Mouse (Mus musculus) gastrocnemius, postnatal 4 days (tissue): ENCODE measurements around the gene Dchs1. TPM values are rescaled to one million over a fixed set of nuclear protein-coding genes. Genes with fewer than 3 reads are reported as not detected.
A peak's percentile ranks its signal among the peaks of the same experiment; 100 is the strongest.

Source experiments
- DNase-seq, 2 experiments: peaks; one replicate each; pipeline ENCODE4 v3.0.0; 2021 to 2022; ENCODE audit warnings: low spot score in 2 of 2, mixed read lengths in 2 of 2
- total RNA-seq, 2 experiments: library from RNA; stranded (reverse); gene quantifications; 2 replicates each; pipeline ENCODE4 v1.2.3; 2021

Dchs1 gene
- total RNA-seq, 2 experiments from 2014 or later: 40.9 to 42.5 TPM

DNA sequence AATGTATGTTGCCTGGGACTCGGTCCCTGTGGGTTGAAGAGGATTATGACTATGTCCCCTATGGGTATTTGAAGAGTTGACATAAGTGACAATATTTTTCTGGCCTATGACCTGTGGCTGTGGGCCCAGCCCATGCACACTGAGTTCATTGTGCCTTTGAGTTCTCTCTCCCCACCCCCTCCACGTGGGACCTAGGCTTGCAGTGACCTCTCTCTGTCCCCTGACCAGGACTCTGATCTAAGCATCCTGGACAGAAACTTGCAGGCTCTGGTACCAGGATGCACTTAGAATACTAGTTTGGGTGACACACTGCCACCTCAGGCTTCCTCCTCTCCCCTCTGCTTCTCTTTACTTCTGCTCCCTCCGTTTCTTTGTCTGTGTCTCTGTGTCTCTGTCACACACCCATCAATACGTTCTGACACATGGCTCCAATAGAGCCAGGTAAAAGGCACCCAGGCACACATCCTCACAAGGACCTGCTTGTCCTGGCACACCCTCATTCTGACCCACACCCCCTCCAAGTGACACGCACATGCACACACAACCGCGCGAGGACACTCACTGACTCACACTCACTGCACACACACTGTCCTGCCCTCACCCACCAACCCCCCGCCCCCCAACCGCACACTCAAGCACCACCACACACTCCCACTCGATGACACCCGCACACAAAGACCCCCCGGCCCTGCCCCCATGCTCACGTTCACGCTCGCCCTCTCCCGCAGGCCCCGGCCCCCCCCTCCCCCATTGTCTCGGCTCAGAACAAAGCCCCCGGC lies 759 bp downstream of the Dchs1 start:
- DNase-seq: peak in 1 of 2 experiments; percentile 8

DNA sequence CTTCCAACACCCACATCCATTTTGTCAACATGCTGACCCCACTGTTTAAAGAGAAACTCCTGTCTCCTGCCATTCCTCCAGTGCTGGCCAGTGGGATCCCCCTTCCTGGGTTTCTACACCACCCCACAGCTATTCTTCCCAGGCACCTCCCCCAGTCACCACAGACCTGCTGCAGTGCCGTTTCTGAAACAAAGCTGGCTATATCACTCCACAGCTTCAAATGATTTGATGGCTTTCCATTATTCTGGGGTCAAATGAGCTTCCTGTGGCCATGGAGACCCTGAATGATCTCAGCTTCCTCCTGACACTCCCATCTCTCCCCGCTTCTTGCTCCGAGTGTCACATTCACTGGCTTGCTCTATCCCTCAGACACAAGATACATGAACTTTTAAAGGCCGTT lies 2.9 kb downstream of the Dchs1 start:
- DNase-seq: no peak

DNA sequence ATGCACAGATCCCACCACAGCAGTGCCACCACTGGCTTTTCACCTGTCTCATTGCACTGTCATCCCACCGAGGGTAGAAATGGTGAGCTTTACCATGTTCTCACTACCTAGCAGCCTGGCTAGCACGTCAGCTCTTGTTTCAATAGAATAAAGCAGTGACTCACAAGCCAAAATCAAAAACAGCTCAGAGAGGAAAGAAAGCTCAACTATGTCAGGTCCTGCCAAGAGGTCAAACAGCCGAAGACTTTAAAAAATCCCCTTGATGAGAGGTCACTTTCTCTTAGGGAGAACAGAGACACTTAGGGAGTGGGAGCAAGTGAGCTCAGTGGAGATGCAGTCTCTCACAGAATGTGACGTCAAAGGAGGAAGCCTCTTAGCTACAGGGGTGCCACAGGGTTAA lies 3.6 kb downstream of the Dchs1 start:
- no peak for DNase-seq

DNA sequence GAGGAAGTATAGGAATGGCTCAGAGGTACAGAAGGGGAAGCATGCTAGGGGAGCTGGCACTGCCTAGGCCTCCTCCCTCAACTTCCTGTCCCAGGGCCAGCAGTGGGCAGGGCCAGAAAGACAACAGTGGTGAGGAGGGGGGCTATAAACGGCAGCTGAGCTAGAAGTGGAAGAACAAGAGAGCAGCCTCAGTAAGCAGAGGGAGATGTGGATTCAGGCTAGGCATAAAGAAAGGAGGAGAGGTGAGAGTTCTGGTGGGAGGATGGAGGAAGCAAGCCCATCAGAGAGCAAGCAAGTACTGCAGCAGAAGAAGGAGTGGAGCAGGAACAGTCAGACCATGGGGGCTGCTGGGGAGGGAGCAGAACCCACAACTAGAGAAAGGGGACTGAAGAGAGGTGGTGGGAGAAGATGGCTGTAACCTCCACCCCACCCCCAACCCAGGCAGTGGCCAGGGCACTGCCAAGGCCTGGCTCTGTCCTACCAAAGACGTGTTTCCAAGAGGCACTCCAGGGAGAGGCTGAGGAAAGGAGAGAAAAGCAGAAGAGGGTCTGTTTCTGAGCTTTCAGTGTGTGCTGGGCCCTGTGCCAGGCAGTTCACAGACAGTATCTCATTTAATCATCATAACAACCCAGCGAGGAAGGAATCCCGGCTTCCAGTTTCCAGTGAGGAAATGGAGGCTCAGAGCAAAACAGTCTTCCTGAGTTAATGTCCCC lies 8.7 kb downstream of the Dchs1 start:
- DNase-seq: peak in 1 of 2 experiments; percentile 65

DNA sequence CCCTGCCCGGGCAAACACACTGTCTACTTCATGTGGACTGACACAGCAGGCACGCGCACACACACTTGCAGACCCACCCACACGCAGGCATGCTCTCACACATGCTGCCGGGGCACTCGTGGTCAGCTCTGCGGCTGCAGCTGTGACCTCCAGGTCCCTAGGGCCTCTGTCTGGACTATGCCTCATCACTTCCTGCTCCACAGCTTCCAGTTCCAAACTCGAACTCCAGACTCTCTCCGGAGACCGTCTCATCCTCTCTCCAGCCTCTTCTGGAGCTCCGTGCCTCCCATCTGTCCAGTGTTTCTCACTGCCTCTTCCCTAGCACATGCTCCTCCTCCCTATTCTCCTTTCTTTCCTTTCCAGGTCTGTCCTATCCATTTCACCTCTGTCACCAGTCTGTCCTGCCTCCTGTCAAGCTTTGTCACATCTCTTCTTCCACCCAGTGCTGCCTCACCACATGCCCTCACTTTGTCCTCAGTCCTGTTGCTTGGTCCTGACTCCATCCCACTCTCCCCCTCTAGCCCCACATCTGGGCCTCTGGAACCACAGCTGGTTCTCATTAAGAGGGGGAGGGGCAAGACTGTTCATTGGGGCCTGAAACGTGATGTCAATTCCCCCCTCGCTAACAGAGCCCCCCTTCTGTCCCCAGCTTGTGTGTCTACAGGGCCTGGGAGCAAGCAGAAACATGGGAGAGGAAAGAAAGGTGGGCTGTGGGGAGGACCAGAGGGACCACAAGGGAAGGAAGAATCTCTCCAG lies 9.5 kb downstream of the Dchs1 start:
- peak; percentile 59 to 78 for DNase-seq

DNA sequence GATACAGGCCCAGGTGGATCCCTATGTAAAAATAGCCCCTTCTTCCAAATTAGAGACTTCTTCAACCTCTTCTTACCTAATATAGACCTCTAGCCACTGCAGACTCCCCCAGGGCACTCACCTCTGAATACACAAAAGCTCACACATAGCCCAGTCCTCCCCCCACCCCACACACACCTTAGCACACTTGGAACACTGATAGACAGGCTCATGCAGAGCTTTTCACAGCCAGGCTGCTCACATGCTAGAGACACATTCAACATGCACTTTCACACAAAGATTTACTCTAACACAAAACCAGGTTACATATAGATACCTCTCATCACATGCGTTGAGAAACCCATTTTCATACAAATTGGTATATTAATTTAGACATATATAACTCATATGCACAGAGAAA lies 10.1 kb downstream of the Dchs1 start:
- no peak for DNase-seq

DNA sequence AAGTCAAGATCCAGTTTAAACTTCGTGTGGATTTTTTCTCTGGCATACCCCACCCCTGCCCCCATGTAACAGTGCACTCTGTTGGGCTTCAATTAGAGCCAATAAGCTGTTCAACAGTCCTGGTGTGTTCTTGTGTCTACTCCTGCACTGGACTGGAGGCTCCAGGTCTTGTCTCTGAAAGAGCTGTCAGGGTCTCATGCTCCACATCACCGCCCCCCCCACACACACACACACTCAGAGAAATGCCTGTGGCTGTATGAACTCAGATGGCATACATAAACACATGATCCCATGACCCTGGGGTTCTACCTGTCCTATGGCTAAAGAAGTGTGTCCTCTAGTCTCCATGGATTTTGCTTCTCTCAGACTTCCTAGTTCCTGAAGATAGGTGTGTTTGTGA lies 11.4 kb downstream of the Dchs1 start:
- DNase-seq: no peak

DNA sequence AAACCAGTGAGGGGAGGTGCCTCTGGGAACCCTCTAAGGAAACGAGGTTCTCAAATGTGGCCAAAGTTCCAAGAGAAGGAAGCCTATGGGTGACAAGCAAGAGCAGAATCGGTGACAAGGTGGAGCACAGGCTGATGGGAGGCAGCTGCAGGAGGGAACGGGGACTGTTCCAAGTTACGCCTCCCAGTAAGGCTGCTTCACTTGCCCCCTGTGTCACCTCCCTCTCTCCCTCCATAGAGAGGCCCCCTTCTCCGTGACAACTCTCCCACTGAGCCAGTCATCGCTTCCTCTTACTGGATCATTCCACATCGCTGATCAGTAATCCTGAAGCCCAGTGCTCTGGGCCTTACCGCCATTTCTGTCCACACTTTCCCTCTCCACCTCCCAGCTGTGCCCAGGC lies 12.8 kb downstream of the Dchs1 start:
- no peak for DNase-seq

DNA sequence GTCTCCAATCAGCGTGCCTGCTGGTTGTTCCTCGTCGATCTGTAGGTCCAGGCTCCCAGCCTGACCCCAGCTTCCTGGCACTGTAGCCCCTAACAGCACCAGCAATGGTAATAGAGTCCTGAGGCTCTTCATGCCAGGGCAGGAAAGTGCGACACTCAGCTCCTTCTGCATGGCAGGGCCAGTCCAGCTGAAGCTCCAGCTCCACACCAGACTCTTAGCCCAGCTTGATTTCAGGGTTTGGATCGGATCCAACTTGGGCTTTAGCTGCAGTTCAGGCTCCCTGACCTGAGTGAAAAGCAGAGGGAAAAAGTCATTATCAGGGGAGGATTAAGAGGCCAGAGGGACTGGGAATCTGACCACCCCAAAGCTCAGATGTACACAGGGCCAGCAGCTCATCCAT lies 14.4 kb downstream of the Dchs1 start:
- DNase-seq: peak in 1 of 2 experiments; percentile 21

DNA sequence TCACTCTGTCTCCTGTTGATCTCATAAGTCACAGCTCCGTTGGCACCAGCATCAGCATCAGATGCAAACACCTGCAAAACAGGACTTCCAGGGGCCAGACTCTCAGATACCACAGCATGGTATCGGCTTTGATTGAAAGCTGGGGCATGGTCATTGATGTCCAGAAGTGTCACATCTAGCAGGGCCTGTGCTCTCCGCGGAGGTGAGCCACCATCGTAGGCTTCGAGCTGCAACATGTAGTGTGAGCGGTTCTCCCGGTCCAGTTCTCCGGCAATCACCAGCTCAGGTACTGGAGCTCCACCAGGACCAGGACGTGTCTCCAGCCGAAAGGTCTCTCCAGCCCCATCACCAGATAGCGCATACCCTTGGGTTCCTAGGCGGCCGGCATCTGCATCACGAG lies 15.1 kb downstream of the Dchs1 start:
- DNase-seq: no peak

DNA sequence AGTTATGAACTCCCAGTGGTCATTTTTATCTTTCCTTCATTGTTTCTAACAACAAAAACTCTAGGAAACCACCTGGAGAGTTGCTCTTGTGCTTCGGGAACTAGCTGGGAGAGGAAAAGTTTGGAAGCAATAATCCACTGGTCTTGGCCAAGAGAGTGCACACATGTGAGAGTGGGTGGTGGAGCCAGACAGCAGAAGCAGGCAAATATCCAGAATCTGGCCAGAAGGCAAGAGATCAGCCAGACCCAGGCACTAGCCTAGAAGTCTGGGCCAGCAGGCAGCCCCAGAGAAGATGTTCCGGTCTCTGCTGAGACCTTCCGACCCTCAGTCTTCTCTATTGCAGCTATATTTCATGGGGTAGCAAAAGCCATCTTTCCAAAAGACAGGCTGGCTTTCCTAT lies 17.5 kb downstream of the Dchs1 start:
- DNase-seq: peak in 1 of 2 experiments; percentile 44

DNA sequence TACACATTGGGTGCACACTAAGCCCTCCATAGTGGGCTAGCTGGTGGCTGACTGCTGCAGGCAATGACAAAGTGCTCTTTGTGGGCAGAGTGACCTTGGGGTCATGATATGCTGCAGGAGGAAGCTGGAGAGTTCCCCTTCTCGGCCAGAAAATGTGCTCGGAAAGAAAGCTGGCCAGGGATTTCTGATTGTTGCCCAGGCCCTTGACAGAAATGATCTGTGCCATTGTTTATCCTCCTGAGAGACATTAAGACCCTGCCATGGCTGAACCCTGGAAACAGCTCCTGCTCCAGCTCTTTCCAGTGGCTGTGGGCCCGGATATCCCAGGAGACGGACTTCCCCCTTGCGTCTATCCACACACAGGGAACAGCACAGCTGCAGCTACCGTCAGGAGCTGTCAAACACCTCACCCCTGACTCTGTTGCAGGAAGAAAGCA lies 19.7 kb downstream of the Dchs1 start:
- peak in 1 of 2 experiments; percentile 28 for DNase-seq

DNA sequence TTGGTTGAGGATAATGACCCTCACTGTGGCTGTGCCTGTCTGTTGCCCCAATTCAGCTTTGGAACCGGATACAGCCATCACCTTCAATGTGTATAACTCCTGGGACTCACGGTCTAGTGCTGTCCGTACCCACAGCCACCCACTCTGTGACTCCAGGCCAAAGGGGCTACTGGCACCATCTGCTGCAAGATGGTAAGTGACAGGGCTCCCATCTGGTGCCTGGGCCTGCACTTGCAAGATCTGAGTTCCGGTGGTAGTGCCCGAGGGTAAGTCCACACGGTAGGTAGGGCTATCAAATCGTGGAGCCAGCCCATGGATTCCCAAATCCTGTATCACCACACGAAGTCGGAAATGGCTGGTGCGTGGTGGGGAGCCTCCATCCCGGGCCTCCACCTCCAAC lies 23.1 kb downstream of the Dchs1 start:
- DNase-seq: no peak

DNA sequence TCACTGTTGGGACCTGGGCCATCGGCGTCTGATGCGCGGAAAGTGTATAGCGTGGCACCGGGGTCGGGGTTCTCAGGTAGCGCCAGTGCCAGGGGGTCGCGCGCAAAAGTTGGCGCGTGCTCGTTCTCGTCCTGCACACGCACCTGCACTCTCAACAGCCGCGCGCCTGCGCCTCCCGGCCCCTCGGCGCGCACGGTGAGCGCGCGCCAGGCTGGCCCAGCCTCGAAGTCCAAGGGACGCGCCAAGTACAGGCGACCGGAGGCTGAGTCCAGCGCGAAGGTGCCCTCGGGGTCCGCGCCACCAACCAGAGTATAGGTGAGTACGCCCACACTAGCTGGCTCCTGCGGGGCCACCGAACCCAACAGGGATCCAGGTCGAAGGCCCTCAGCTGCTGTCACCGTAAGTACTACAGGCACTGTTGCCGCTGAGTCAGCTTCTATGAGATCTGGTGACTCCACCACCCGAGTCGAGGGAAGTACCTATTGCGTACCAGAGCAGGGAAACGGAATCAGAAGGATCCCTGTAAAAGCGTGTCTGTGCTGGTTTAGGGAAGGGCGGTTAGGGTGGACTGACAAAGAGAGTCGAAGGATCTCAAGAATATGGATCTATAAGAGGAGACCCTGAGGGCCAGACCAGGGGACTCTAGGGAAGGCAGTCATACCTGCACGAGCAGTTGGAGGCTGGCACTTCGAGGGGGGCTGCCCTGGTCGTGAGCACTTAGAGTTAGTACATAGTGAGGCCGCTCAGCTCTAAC lies 24.8 kb downstream of the Dchs1 start:
- peak in 1 of 2 experiments; percentile 10 for DNase-seq

DNA sequence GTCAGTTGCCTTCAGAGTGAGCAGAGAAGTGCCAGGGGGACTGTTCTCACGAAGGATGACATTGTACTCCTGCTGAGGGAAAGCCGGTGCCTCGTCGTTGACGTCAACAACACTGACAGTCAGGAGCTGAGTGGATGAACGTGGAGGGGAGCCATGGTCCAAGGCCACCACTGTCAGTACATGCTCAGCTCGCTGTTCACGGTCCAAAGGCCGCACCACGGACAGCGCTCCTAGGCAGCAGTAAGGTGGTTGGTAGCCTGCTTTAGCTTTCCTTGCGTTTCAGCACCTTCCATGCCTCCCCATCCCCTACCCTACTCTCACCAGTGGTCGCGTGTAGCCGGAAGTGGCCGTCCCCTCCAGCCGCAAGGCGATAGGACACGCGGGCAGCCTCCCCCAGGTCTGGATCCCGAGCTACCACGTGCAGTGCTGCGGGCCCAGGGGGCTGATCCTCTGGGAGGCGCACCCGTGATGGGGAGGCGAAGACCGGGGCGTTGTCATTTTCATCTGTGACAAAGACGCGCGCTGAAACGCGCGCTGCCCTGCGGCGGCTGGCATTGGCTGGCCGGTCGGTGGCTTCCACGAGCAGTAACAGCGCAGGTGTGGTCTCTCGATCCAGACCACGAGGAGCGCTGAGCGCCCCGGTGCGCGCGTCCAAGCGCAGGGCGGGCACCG lies 25.5 kb downstream of the Dchs1 start:
- DNase-seq: peak in 1 of 2 experiments; percentile 14

DNA sequence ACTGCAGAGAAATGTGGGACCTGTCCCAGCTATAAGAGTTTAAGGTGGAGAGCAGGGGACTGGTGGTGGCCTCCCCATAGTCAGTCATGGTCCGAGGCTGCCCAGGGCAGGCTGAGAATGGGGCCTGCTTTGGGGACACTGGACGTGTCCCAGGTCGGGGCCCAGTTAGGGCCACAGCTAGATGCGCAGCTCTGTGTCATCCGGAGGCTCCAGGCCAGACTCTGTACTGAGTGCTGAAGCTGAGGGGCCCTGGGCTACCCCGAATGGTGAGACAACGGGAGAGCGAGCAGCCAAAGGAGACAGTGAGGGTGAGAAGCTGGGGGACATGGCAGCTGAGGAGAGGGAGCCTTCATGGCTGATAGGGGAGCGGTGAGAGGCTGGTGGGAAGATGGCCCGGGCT lies 34.2 kb downstream of the Dchs1 start:
- peak in 1 of 2 experiments; percentile 10 for DNase-seq

DNA sequence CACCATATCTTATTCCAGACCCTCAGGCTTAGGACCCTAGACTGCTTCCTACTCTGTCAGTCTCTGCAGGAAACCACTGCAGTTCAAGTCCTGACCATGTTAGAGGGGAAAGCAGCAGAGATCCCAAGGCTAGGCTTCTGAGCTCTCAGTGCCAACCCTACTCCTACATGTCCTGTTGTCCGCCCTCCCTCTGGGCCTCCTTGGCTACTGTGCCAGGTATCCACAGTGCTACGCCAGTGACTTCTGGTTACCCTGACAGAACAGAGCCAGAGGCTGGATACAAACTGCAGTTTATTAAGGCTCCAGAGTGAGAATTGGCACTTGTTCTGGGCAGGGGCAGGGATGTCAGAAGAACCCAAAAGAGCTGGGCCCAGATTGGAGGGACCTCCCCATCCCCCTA lies 34.7 kb downstream of the Dchs1 start:
- DNase-seq: peak in 1 of 2 experiments; percentile 12

DNA sequence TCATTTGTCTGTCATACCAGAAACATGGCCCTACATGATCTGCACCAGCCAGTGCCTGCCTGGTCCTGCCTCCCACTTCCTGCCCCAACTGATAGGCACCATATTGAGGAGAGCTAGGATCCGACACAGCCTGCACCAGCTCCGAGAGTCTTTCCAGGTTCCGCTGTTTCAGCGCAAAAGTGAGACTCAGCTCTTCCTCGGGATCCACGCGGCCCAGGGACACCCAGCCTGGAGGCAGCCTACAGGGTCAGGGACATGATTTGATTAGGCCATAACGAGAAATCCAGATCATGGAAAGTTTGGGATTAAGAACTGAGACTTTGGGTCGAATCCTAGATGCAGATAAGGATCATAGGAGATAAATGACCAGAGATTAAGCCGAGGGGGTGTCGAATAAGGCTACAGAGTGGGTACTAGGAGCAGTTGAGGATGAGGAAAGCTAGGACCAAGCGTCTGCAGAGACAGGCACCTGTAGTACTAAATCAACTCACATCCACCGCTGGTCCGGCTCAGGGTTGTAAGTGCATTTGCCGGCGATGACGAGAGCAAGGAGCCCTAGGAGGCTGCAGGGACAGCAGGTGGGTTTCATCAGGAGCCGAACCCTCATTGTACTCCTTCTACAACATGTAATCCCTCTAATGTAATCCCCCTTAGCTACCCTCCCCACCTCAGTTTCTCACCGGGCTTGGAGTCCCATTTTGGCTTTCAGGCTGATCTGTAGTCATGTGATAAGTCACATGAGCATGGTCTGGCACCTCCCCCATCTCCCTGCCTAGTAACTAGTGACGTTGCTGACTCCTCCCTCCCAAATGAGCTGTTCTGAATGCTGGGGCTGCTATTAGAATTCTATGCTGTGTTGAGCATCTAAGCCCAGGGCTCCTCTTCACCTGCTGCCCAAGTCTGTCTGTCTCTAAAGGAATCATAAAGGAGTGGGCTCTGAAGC lies 35.7 kb downstream of the Dchs1 start, which contains the start of gene Tpp1:
TSS of gene Tpp1 (minus strand) at position 745 of the 943 bp plus-strand sequence.
- peak; percentile 74 to 84 for DNase-seq

DNA sequence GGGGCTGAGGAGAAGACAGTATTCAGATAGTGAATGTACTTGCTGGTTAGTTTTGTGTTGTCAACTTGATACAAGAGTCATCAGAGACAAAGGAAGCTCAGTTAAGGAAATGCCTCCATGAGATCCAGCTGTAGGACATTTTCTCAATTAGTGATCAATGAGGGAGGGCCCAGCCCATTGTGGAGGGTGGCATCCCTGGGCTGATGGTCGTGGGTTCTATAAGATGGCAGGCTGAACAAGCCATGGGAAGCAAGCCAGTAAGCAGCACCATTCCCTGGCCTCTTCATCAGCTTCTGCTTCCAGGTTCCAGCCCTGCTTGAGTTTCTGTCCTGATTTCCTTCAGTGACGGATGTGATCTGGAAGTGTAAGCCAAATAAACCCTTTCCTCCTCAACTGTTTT lies 39.7 kb downstream of the Dchs1 start:
- DNase-seq: no peak
